Comparison of ENCODE assay signal across 16 mouse cellular contexts in genomic region chr12:83999237-83999636, GRCm38 (mm10). TPM values are rescaled to one million over a fixed set of nuclear protein-coding genes. Genes with fewer than 3 reads are reported as not detected.
DNase-seq lines count a peak whose midpoint lies in the region; ATAC-seq and TF ChIP-seq lines count a peak whose summit lies in the region.
"Not testable (repeated sequence)": the region's sequence is repeated elsewhere in the genome, so short reads cannot be mapped to it uniquely, and the experiment has no call there.
"Had no signal": no experiment of that assay in that cellular context is flagged by ENCODE, and none has a peak within 500 bp of the region (broad histone marks: within the 10 kb centered on the region; RNA-seq: fewer than 3 reads in every experiment).

No protein-coding gene starts in this region.

- H3K79me2 ChIP-seq in MEL (ENCODE audit: control insufficient read depth, insufficient read depth, low read length, poor library complexity): not testable (repeated sequence)

- H3K9me3 ChIP-seq in MEL (replicated peaks; ENCODE audit: insufficient read depth, low read length); embryonic facial prominence, embryonic 14.5 days (ENCODE audit: control insufficient read depth, low read length); hindbrain, postnatal 0 days (ENCODE audit: low read length); midbrain, embryonic 14.5 days (ENCODE audit: control insufficient read depth, low read length): not testable (repeated sequence)

- peak overlapping the region; percentile 26 to 44; a peak in 2 of 4 replicates for H3K4me3 ChIP-seq in MEL (ENCODE audit: control insufficient read depth in 1 of 2, insufficient read depth in 1 of 2, low read depth in 2 of 2, low read length in 2 of 2)
- H3K4me3 ChIP-seq in embryonic facial prominence, embryonic 14.5 days (ENCODE audit: low read depth, low read length); hindbrain, postnatal 0 days (ENCODE audit: low read length); midbrain, embryonic 14.5 days (replicated peaks; ENCODE audit: low read depth, low read length): not testable (repeated sequence)

- not testable (repeated sequence) for TF ChIP-seq POLR2A in MEL (IDR thresholded peaks at IDR 0.05; ENCODE audit: control insufficient read depth in 1 of 2, insufficient read depth in 1 of 2, low read depth in 1 of 2, low read length in 2 of 2, poor library complexity in 1 of 2)

- 50% methylated on average over 8 of the region's 8 CpGs for WGBS in embryonic facial prominence, embryonic 14.5 days
- 53% methylated on average over 8 of the region's 8 CpGs for WGBS in hindbrain, postnatal 0 days
- 78% methylated on average over 8 of the region's 8 CpGs for WGBS in midbrain, embryonic 14.5 days

- peak; percentile 80 for DNase-seq in MEL (ENCODE audit: low read depth, low spot score)
- DNase-seq in embryonic facial prominence, embryonic 14.5 days (ENCODE audit: low spot score): peak; percentile 45
- peak; percentile 47 to 82 for DNase-seq in heart, adult 9 months (ENCODE audit: low spot score in 2 of 2)
- peak; percentile 60 for DNase-seq in hindbrain, postnatal 0 days (ENCODE audit: low spot score)
- peak; percentile 95 for DNase-seq in kidney, postnatal 14 days
- peak; percentile 80 to 88 for DNase-seq in lung, adult 18-20 months
- peak; percentile 31 for DNase-seq in midbrain, embryonic 14.5 days
- peak; percentile 47 for DNase-seq in testis, postnatal 14 days (ENCODE audit: low spot score)

- not testable (repeated sequence) for TF ChIP-seq CTCF in MEL (IDR thresholded peaks at IDR 0.05 in 2 of 3, conservative IDR thresholded peaks at IDR 0.05 in 1 of 3; ENCODE audit: control insufficient read depth in 1 of 3, insufficient read depth in 1 of 3, low read depth in 2 of 3, low read length in 3 of 3, poor library complexity in 1 of 3, severe bottlenecking in 1 of 3); hindbrain, postnatal 0 days (IDR thresholded peaks at IDR 0.05; ENCODE audit: low read depth)

- 0 out of 4 replicates have a peak, but pooled peaks of 1 of the 2 experiments have one; percentile 12 for TF ChIP-seq EP300 in MEL (IDR thresholded peaks at IDR 0.05; ENCODE audit: low read depth in 1 of 2, low read length in 2 of 2)

- not testable (repeated sequence) for TF ChIP-seq RAD21 in MEL (IDR thresholded peaks at IDR 0.05; ENCODE audit: low read depth, low read length)

- not testable (repeated sequence) for H3K27me3 ChIP-seq in MEL (ENCODE audit: control insufficient read depth in 1 of 2, insufficient read depth in 2 of 2, low read length in 2 of 2); embryonic facial prominence, embryonic 14.5 days (replicated peaks; ENCODE audit: control insufficient read depth, insufficient read depth, low read length); hindbrain, postnatal 0 days (ENCODE audit: insufficient read depth, low read length); midbrain, embryonic 14.5 days (ENCODE audit: control insufficient read depth, insufficient read depth, low read length)

- ATAC-seq in embryonic facial prominence, embryonic 14.5 days (ENCODE audit: low read depth): 0 out of 2 replicates have a peak, but pooled peaks have one; percentile 33
- ATAC-seq in hindbrain, postnatal 0 days: peak; percentile 58; the same call in 1 of the 2 replicates
- not testable (repeated sequence) for ATAC-seq in midbrain, embryonic 14.5 days (ENCODE audit: low FRiP score, low TSS enrichment)

- H3K9ac ChIP-seq in MEL (ENCODE audit: control insufficient read depth, low read depth, low read length, poor library complexity, severe bottlenecking); embryonic facial prominence, embryonic 14.5 days (ENCODE audit: low read depth, low read length); hindbrain, postnatal 0 days (replicated peaks; ENCODE audit: low read length); midbrain, embryonic 14.5 days (replicated peaks; ENCODE audit: low read length): not testable (repeated sequence)

- peak overlapping the region; percentile 23 for H3K27ac ChIP-seq in MEL (ENCODE audit: control insufficient read depth, low read depth, low read length)
- not testable (repeated sequence) for H3K27ac ChIP-seq in embryonic facial prominence, embryonic 14.5 days (replicated peaks; ENCODE audit: low read depth, low read length); hindbrain, postnatal 0 days; midbrain, embryonic 14.5 days (replicated peaks; ENCODE audit: low read depth, low read length)

- not testable (repeated sequence) for H3K4me2 ChIP-seq in embryonic facial prominence, embryonic 14.5 days (ENCODE audit: low read depth, low read length); hindbrain, postnatal 0 days (ENCODE audit: low read depth, low read length); midbrain, embryonic 14.5 days (ENCODE audit: low read length)

- H3K36me3 ChIP-seq in MEL (ENCODE audit: control insufficient read depth in 1 of 2, insufficient read depth in 2 of 2, low read length in 2 of 2): peaks cover 0 to 24% of the 10 kb centered on the region in 2 experiments; a peak in 2 of 4 replicates
- H3K36me3 ChIP-seq in embryonic facial prominence, embryonic 14.5 days (ENCODE audit: control insufficient read depth, insufficient read depth, low read length); hindbrain, postnatal 0 days (ENCODE audit: insufficient read depth, low read length); midbrain, embryonic 14.5 days (ENCODE audit: control insufficient read depth, insufficient read depth, low read length): not testable (repeated sequence)

- peaks cover 16 to 18% of the 10 kb centered on the region in 2 experiments for H3K4me1 ChIP-seq in MEL (ENCODE audit: control insufficient read depth in 1 of 2, insufficient read depth in 2 of 2, low read length in 2 of 2)
- not testable (repeated sequence) for H3K4me1 ChIP-seq in embryonic facial prominence, embryonic 14.5 days (ENCODE audit: control insufficient read depth, insufficient read depth, low read length); hindbrain, postnatal 0 days (ENCODE audit: insufficient read depth, low read length); midbrain, embryonic 14.5 days (ENCODE audit: control insufficient read depth, insufficient read depth, low read length)

TF ChIP-seq in MEL, 35 proteins besides CTCF, POLR2A, EP300 and RAD21 (continues in another document):
- TF ChIP-seq USF1 (IDR thresholded peaks at IDR 0.05; ENCODE audit: low read depth, low read length): peak; percentile 48; the same call in 1 of the 2 replicates

RNA-seq across cellular contexts. Expression of gene Acot1, which starts 10.1 kb away (rescaled TPM):
- total RNA-seq in MEL (2012; rRNA removed): 1.5 and 1.9 TPM in 2 replicates
- 10 to 100 TPM in 1 of 2 experiments, not detected in 1; 12.7 TPM for polyA plus RNA-seq in MEL (2012; ENCODE audit: insufficient read depth in 1 of 2, insufficient read length in 2 of 2, low read depth in 1 of 2, low replicate concordance in 2 of 2, missing spikeins in 1 of 2)
- polyA plus RNA-seq in embryonic facial prominence, embryonic 14.5 days (2014; fragmentation: Nextera tagmentation; extraction: Ambion mirVana): 40.2 and 41.4 TPM in 2 replicates
- total RNA-seq in hindbrain, postnatal 0 days (2014; rRNA removed): 177 and 178 TPM in 2 replicates
- 160 and 172 TPM in 2 replicates for polyA plus RNA-seq in hindbrain, postnatal 0 days (2015; fragmentation: Nextera tagmentation; extraction: Ambion mirVana)
- polyA plus RNA-seq in midbrain, embryonic 14.5 days (2014; fragmentation: Nextera tagmentation; extraction: Ambion mirVana): 98.3 and 108 TPM in 2 replicates

RNA-seq across cellular contexts. Expression of gene Acot2, which starts 11.6 kb away (rescaled TPM):
- total RNA-seq in MEL (2012; rRNA removed): 9.8 and 14.6 TPM in 2 replicates
- 10 to 100 TPM in 1 of 2 experiments, not detected in 1; 13.0 TPM for polyA plus RNA-seq in MEL (2012; ENCODE audit: insufficient read depth in 1 of 2, insufficient read length in 2 of 2, low read depth in 1 of 2, low replicate concordance in 2 of 2, missing spikeins in 1 of 2)
- polyA plus RNA-seq in embryonic facial prominence, embryonic 14.5 days (2014; fragmentation: Nextera tagmentation; extraction: Ambion mirVana): 9.8 and 14.5 TPM in 2 replicates
- total RNA-seq in hindbrain, postnatal 0 days (2014; rRNA removed): 18.6 and 29.1 TPM in 2 replicates
- polyA plus RNA-seq in hindbrain, postnatal 0 days (2015; fragmentation: Nextera tagmentation; extraction: Ambion mirVana): 31.2 and 33.9 TPM in 2 replicates
- polyA plus RNA-seq in midbrain, embryonic 14.5 days (2014; fragmentation: Nextera tagmentation; extraction: Ambion mirVana): 8.8 and 9.2 TPM in 2 replicates

RNA-seq across cellular contexts. Expression of gene Heatr4, which starts 14.6 kb away (rescaled TPM):
- total RNA-seq in MEL (2012; rRNA removed): not detected in 2 replicates
- polyA plus RNA-seq in MEL (2012; ENCODE audit: insufficient read depth in 1 of 2, insufficient read length in 2 of 2, low read depth in 1 of 2, low replicate concordance in 2 of 2, missing spikeins in 1 of 2): under 1 TPM in 1 of 2 experiments, not detected in 1; 0.03 TPM
- not detected in 2 replicates for polyA plus RNA-seq in embryonic facial prominence, embryonic 14.5 days (2014; fragmentation: Nextera tagmentation; extraction: Ambion mirVana)
- total RNA-seq in hindbrain, postnatal 0 days (2014; rRNA removed): 0.11 and 0.16 TPM in 2 replicates
- not detected in 2 replicates for polyA plus RNA-seq in hindbrain, postnatal 0 days (2015; fragmentation: Nextera tagmentation; extraction: Ambion mirVana)
- polyA plus RNA-seq in midbrain, embryonic 14.5 days (2014; fragmentation: Nextera tagmentation; extraction: Ambion mirVana): not detected in 2 replicates
- total RNA-seq: left cerebral cortex, postnatal 25 days had no signal
- polyA plus RNA-seq: embryonic facial prominence, embryonic 12.5 days; forebrain, embryonic 15.5 days; hindbrain, embryonic 10.5 days; midbrain, embryonic 12.5 days; neural tube, embryonic 13.5 days; thymus, adult 2 months had no signal

RNA-seq across cellular contexts. Expression of gene Acot4, which starts 38.9 kb away (rescaled TPM):
- total RNA-seq in MEL (2012; rRNA removed): 0.08 TPM in 1 of 2 replicates, not detected in the other
- polyA plus RNA-seq in MEL (2012; ENCODE audit: insufficient read depth in 1 of 2, insufficient read length in 2 of 2, low read depth in 1 of 2, low replicate concordance in 2 of 2, missing spikeins in 1 of 2): under 1 TPM in 1 of 2 experiments, not detected in 1; 0.08 TPM
- polyA plus RNA-seq in embryonic facial prominence, embryonic 14.5 days (2014; fragmentation: Nextera tagmentation; extraction: Ambion mirVana): 0.13 and 0.38 TPM in 2 replicates
- total RNA-seq in hindbrain, postnatal 0 days (2014; rRNA removed): 0.14 and 1.8 TPM in 2 replicates
- 0.68 and 1.2 TPM in 2 replicates for polyA plus RNA-seq in hindbrain, postnatal 0 days (2015; fragmentation: Nextera tagmentation; extraction: Ambion mirVana)
- 0.18 and 0.62 TPM in 2 replicates for polyA plus RNA-seq in midbrain, embryonic 14.5 days (2014; fragmentation: Nextera tagmentation; extraction: Ambion mirVana)

RNA-seq across cellular contexts. Expression of gene Gm49366, which starts 39.5 kb away (rescaled TPM):
- total RNA-seq in MEL (2012; rRNA removed): not detected in 2 replicates
- not detected for polyA plus RNA-seq in MEL (2012; ENCODE audit: insufficient read depth in 1 of 2, insufficient read length in 2 of 2, low read depth in 1 of 2, low replicate concordance in 2 of 2, missing spikeins in 1 of 2)
- not detected in 2 replicates for polyA plus RNA-seq in embryonic facial prominence, embryonic 14.5 days (2014; fragmentation: Nextera tagmentation; extraction: Ambion mirVana)
- total RNA-seq in hindbrain, postnatal 0 days (2014; rRNA removed): not detected in 2 replicates
- not detected in 2 replicates for polyA plus RNA-seq in hindbrain, postnatal 0 days (2015; fragmentation: Nextera tagmentation; extraction: Ambion mirVana)
- polyA plus RNA-seq in midbrain, embryonic 14.5 days (2014; fragmentation: Nextera tagmentation; extraction: Ambion mirVana): not detected in 2 replicates
- total RNA-seq: layer of hippocampus, adult 8-10 months; left cerebral cortex, postnatal 25 days had no signal
- polyA plus RNA-seq: embryonic facial prominence, embryonic 12.5 days; forebrain, embryonic 15.5 days; hindbrain, embryonic 10.5 days; midbrain, embryonic 12.5 days; neural tube, embryonic 13.5 days; thymus, adult 2 months had no signal

Comparison
In these comparisons a context has a peak if more than half of its experiments do, and no peak if none do; other contexts are left out.
1. DNase-seq: peak in every context shown above with its lines; median percentile 95 in kidney, postnatal 14 days; 84 in lung, adult 18-20 months; 80 in MEL; 64 in heart, adult 9 months; 60 in hindbrain, postnatal 0 days; 47 in testis, postnatal 14 days; 45 in embryonic facial prominence, embryonic 14.5 days; 31 in midbrain, embryonic 14.5 days.